Mouse (Mus musculus) G1E (cell line): ENCODE results near the gene Grid2. TPM values are rescaled to one million over a fixed set of nuclear protein-coding genes. Genes with fewer than 3 reads are reported as not detected.

Experiments used
- ATAC-seq: 2 replicates; pipeline ENCODE4 v1.8.0; 2016; ENCODE audit warnings: mild to moderate bottlenecking; ENCODE audit not compliant: insufficient number of reproducible peaks, poor library complexity, low FRiP score, severe bottlenecking; ENCODE audit errors: extremely low read depth
- DNase-seq: peaks from one replicate; pipeline ENCODE4 v3.0.0; 2012; ENCODE audit warnings: low spot score
- H3K27me3 ChIP-seq: 2 replicates; pipeline ENCODE4 v1.6.1; 2012; ENCODE audit warnings: mild to moderate bottlenecking, low read length, inconsistent platforms; ENCODE audit not compliant: insufficient read depth
- H3K36me3 ChIP-seq: replicated peaks from 2 replicates; pipeline ENCODE3; 2012; ENCODE audit warnings: mild to moderate bottlenecking, inconsistent platforms
- H3K4me1 ChIP-seq: 2 replicates; pipeline ENCODE4 v1.6.1; 2012; ENCODE audit warnings: low read depth, low read length, inconsistent platforms, mixed read lengths; ENCODE audit not compliant: insufficient read depth
- H3K4me3 ChIP-seq: 2 replicates; pipeline ENCODE4 v1.5.1; 2012; ENCODE audit warnings: low read depth, mild to moderate bottlenecking, inconsistent platforms, low read length, moderate library complexity, mixed read lengths
- H3K9me3 ChIP-seq: replicated peaks from 2 replicates; pipeline ENCODE4 v1.6.1; 2012; ENCODE audit warnings: inconsistent platforms
- CTCF ChIP-seq: IDR thresholded peaks from 2 replicates; pipeline ENCODE4 v1.5.1; 2012; ENCODE audit warnings: low read depth, low read length, inconsistent platforms, mixed read lengths
- GATA1 ChIP-seq: IDR thresholded peaks from 2 replicates; pipeline ENCODE4 v1.6.1; 2012; ENCODE audit warnings: borderline replicate concordance, low read length, inconsistent platforms, mixed read lengths
- GATA2 ChIP-seq: IDR thresholded peaks from 2 replicates; pipeline ENCODE4 v1.6.1; 2012; ENCODE audit warnings: low read depth, low read length, inconsistent platforms, borderline replicate concordance
- POLR2AphosphoS5 ChIP-seq: IDR thresholded peaks from 2 replicates; pipeline ENCODE4 v1.6.1; 2012; ENCODE audit warnings: low read depth, low read length, inconsistent platforms; ENCODE audit not compliant: insufficient replicate concordance
- TAL1 ChIP-seq: conservative IDR thresholded peaks from 2 replicates; pipeline ENCODE4 v1.6.1; 2012; ENCODE audit warnings: low read depth, low read length, inconsistent platforms, mixed read lengths
- polyA plus RNA-seq: library from polyadenylated mRNA; stranded (reverse); fragments of >175 nt; gene quantifications from 2 replicates; pipeline ENCODE4 v1.2.3, GENCODE M21; 2012
- total RNA-seq, 2 experiments: library from RNA; stranded (forward) in 1 of 2; stranded (reverse) in 1 of 2; fragments of 200-1000 nt in 1 of 2; fragments of >200 nt in 1 of 2; fragmentation: Nextera tagmentation in 1 of 2; gene quantifications; 2 replicates each; pipeline ENCODE4 v1.2.3; 2014 to 2017

Gene Grid2
- total and polyA plus RNA-seq, 3 experiments = 0.01 to 0.38 TPM; not detected in 1

DNA sequence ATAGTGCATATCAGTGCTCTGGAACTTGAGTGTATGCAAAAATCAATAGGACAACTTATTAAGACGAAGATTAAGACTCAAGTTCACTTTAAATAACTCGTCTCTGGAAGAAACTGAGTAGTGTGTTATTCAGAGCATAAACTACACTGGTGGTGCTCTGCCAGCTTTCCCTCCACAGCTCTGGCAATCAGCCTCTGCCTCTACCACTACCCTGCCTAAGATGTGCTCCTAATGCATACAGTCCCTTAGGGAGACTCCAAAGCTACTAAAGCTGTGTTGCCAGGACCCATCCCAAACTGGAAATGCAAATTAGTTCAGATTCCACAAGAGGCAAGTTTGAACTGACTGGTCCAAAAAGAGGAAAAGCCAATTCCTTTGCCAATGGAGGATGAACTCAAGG, 1224.9 kb downstream of the Grid2 start:
- Histone ChIP-seq H3K4me1 (no peaks in the 10 kb centered on the region), H3K36me3 (no peaks in the 10 kb centered on the region), H3K4me3 (no peak overlapping the region), H3K9me3 (no peaks in the 10 kb centered on the region), H3K27me3 (no peaks in the 10 kb centered on the region)
- DNase-seq (no peak), ATAC-seq (no peak)
- no peak for TF ChIP-seq POLR2AphosphoS5
- no peak for TF ChIP-seq CTCF
- no peak for TF ChIP-seq GATA1
- TF ChIP-seq GATA2 = no peak
- no peak for TF ChIP-seq TAL1

DNA sequence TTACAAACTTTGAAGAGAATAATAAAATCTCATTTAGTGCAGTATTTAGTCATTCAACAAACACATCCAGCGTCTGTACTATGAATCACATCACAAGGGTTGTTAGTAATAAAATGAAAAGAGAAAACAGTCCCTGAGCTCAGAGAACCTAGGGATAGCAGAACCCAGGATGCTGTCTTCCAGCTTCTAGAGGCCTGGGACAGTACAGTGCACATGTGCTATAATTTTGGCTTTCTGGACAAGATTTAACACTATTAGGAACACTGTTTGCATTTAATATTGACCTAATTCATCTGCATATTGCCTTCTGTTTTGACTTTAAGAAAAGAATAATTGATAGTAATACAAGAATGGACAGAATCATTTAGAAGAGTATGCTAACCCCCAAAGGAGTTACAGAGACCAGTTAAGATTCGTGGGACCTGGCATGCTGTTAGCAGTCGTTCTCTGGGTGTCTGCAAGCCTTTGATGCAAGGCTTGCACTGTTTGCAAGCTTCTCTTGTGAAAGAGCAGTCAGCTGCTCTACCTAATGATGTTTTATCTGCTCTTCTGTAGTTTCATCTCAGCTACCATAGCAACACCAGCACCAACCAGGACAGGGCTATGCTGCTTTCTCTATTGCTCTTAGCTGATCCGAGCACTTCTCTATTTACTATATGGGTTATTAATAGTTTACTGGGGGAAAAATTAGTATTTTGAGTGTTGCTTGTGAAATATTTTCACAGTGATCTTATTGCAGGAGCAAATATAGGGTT, 1234.8 kb downstream of the Grid2 start:
- H3K9me3 ChIP-seq = no peaks in the 10 kb centered on the region
- TF ChIP-seq GATA1 (no peak), POLR2AphosphoS5 (no peak), CTCF (no peak), GATA2 (no peak), TAL1 (no peak)
- no peaks in the 10 kb centered on the region for H3K4me1 ChIP-seq
- no peak for DNase-seq
- no peak overlapping the region for H3K4me3 ChIP-seq
- H3K27me3 ChIP-seq = no peaks in the 10 kb centered on the region
- no peaks in the 10 kb centered on the region for H3K36me3 ChIP-seq
- ATAC-seq = no peak

DNA sequence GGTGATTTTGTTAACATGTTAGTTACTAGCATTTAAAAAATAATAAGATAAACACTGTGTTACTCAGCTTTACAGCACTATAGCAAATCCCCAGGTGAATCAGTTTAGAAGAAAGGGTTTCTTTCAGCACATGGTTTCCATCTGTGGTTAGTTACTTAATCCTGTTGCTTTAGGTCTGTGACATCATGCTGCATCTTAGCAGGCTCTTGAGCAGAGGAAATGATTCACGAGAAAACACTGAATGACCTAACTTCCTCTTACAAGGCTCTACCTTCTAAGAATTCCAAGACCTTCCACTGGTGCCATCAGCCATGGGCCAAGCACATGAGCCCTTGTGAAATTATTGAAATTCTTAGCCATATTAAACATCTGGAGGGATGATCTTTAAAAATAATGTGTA, 1248.7 kb downstream of the Grid2 start:
- Histone ChIP-seq H3K27me3 (no peaks in the 10 kb centered on the region), H3K9me3 (no peaks in the 10 kb centered on the region), H3K4me1 (no peaks in the 10 kb centered on the region), H3K4me3 (no peak overlapping the region), H3K36me3 (no peaks in the 10 kb centered on the region)
- DNase-seq = no peak
- ATAC-seq = no peak
- TF ChIP-seq GATA2 = no peak
- no peak for TF ChIP-seq POLR2AphosphoS5
- no peak for TF ChIP-seq GATA1
- no peak for TF ChIP-seq CTCF
- TF ChIP-seq TAL1 = no peak

DNA sequence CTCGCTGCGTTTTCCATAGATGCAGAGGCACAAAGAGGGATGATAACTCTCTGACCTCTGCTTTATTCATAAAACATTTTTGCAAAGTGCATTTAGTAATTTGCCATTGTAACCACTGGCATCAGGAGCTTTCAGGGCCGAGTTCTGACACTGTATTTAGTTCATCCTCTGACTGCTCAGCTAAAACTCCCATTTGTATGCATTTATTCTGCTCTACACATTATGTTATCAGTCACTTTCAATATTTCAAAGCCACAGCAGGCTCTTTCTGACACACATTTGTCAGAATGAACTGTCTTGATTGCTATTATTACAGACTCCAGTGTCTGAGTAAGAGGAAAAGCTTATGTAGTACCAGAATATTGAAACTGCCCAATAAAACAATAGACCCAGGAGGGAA, 1286.5 kb downstream of the Grid2 start:
- Histone ChIP-seq H3K36me3 (no peaks in the 10 kb centered on the region), H3K4me3 (no peak overlapping the region), H3K4me1 (no peaks in the 10 kb centered on the region), H3K27me3 (no peaks in the 10 kb centered on the region), H3K9me3 (no peaks in the 10 kb centered on the region)
- no peak for DNase-seq
- TF ChIP-seq CTCF (no peak), TAL1 (no peak), GATA1 (no peak), GATA2 (no peak)
- no peak for ATAC-seq

- no peaks in the 10 kb centered on the region for H3K27me3 ChIP-seq
- H3K36me3 ChIP-seq = no peaks in the 10 kb centered on the region
- TF ChIP-seq GATA2 = no peak
- TF ChIP-seq TAL1 = no peak
- DNase-seq (no peak), ATAC-seq (no peak)
- no peaks in the 10 kb centered on the region for H3K9me3 ChIP-seq
- no peak overlapping the region for H3K4me3 ChIP-seq
- no peaks in the 10 kb centered on the region for H3K4me1 ChIP-seq
These were observed 1298.0 kb downstream of the Grid2 start for GRCm38 (mm10) chr6:64553645-64554044.

DNA sequence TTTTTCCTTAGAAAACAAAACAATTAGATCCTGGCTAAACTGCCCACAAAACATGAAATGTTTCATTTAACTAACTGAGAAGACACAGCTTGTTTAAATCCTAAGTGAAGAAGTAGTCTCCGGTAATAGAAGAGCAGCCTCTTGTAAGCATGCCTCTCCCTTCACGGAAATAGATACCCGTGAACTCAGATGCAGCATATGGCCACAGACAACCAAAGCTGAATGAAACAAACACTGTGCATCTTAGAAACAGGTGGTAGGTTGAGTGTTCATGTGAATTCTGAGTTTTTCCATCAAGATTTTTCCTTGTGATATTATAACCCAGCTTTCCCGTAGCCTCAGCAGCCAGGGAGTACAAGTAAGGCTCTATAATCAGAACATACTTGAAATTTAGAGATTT, 1299.5 kb downstream of the Grid2 start:
- no peak for TF ChIP-seq GATA2
- no peak for TF ChIP-seq POLR2AphosphoS5
- TF ChIP-seq GATA1 = no peak
- no peak for TF ChIP-seq TAL1
- no peak for TF ChIP-seq CTCF
- DNase-seq (no peak), ATAC-seq (no peak)
- Histone ChIP-seq H3K36me3 (no peaks in the 10 kb centered on the region), H3K4me1 (no peaks in the 10 kb centered on the region), H3K9me3 (no peaks in the 10 kb centered on the region), H3K4me3 (no peak overlapping the region), H3K27me3 (no peaks in the 10 kb centered on the region)

DNA sequence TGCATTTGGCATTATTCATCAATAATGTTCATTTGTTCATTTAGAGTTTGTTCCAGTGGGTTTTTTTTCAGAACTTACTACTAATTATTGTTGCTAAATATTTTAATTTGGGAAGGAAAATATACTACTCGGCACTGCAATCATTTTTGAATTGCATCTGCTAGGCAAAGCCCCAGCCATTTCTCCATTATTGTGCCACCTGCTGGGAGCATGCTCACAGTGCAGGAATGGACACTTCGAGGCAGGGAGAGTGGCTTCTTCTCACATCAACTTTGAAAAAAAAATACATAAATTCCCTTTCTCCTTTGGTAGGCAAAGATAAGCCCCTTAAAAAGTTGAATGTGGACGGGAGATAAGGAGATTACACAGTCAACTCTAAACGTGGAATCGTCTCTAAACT, 1312.9 kb downstream of the Grid2 start:
- H3K9me3 ChIP-seq = no peaks in the 10 kb centered on the region
- DNase-seq = no peak
- ATAC-seq = no peak; the same call in 1 of the 2 replicates
- H3K27me3 ChIP-seq = no peaks in the 10 kb centered on the region
- no peaks in the 10 kb centered on the region for H3K4me1 ChIP-seq
- TF ChIP-seq POLR2AphosphoS5 = no peak
- TF ChIP-seq CTCF = peak; percentile 4; the same call in 1 of the 2 replicates
- no peak overlapping the region for H3K4me3 ChIP-seq
- no peaks in the 10 kb centered on the region for H3K36me3 ChIP-seq
